Mouse (Mus musculus) limb, embryonic 14.5 days (tissue): ENCODE data around the gene Gm13119. TPM values are rescaled to one million over a fixed set of nuclear protein-coding genes. Genes with fewer than 3 reads are reported as not detected.

Source experiments
- ATAC-seq: fragments of 200-750 bp; cut with Nextera tagmentation; 2 replicates; pipeline ENCODE4 v1.8.0; 2017; ENCODE audit warnings: low read depth, moderate number of reproducible peaks, moderate TSS enrichment; ENCODE audit not compliant: low FRiP score
- DNase-seq: peaks from one replicate; pipeline ENCODE4 v3.0.0-alpha.2; 2015; ENCODE audit warnings: low spot score
- H3K27ac ChIP-seq: fragments of 300-500 bp; sonication (generic); replicated peaks from 2 replicates; pipeline ENCODE4 v1.5.1; 2014; ENCODE audit warnings: low read depth, mild to moderate bottlenecking, low read length, moderate library complexity, mixed read lengths
- H3K27me3 ChIP-seq: fragments of 300-500 bp; sonication (generic); 2 replicates; pipeline ENCODE4 v1.6.1; 2014; ENCODE audit warnings: low read length, mixed read lengths; ENCODE audit not compliant: control insufficient read depth, insufficient read depth
- H3K36me3 ChIP-seq: fragments of 300-500 bp; sonication (generic); 2 replicates; pipeline ENCODE4 v1.6.1; 2014; ENCODE audit warnings: mild to moderate bottlenecking, low read length, moderate library complexity, mixed read lengths; ENCODE audit not compliant: control insufficient read depth, insufficient read depth
- H3K4me1 ChIP-seq: fragments of 300-500 bp; sonication (generic); 2 replicates; pipeline ENCODE4 v1.6.1; 2014; ENCODE audit warnings: antibody characterized with exemption, low read length, mixed read lengths; ENCODE audit not compliant: control insufficient read depth, insufficient read depth
- H3K4me2 ChIP-seq: fragments of 300-500 bp; sonication (generic); replicated peaks from 2 replicates; pipeline ENCODE4 v1.6.1; 2014; ENCODE audit warnings: low read depth, mild to moderate bottlenecking, low read length, moderate library complexity; ENCODE audit not compliant: severe bottlenecking
- H3K4me3 ChIP-seq: fragments of 300-500 bp; sonication (generic); replicated peaks from 2 replicates; pipeline ENCODE4 v1.5.1; 2014; ENCODE audit warnings: low read length
- H3K9ac ChIP-seq: fragments of 300-500 bp; sonication (generic); 2 replicates; pipeline ENCODE4 v1.6.1; 2014; ENCODE audit warnings: mild to moderate bottlenecking, low read depth, low read length, moderate library complexity; ENCODE audit not compliant: severe bottlenecking
- H3K9me3 ChIP-seq: fragments of 300-500 bp; sonication (generic); 2 replicates; pipeline ENCODE4 v1.6.1; 2016; ENCODE audit warnings: low read length; ENCODE audit not compliant: control insufficient read depth
- POLR2A ChIP-seq: fragments of 200-500 bp; IDR thresholded peaks from 2 replicates; pipeline ENCODE4 v1.8.0; 2012; ENCODE audit warnings: inconsistent platforms, mild to moderate bottlenecking, moderate library complexity, borderline replicate concordance; ENCODE audit not compliant: insufficient read depth, insufficient read length; ENCODE audit errors: extremely low read depth
- WGBS: fragments of 180-500 bp; shearing (Covaris S2); extraction: QIAGEN DNeasy Blood & Tissue Kit; methylation state at CpG from one replicate; pipeline ENCODE4 v1.1.7; 2014; 5-methylcytosine and 5-hydroxymethylcytosine counted together
- polyA plus RNA-seq, 2 experiments: library from polyadenylated mRNA; depleted of rRNA in 1 of 2; stranded (reverse) in 1 of 2; unstranded in 1 of 2; fragments of >200 nt; fragmentation: Nextera tagmentation in 1 of 2; extraction: Ambion mirVana in 1 of 2; gene quantifications; 2 replicates each; pipeline versions ENCODE4 v1.2.1 to v1.2.3; 2012 to 2014

Gm13119 gene
- polyA plus RNA-seq, 2 experiments, result not detected

- H3K27ac ChIP-seq, result no peak overlapping the region
- no peaks in the 10 kb centered on the region for H3K9me3 ChIP-seq
- DNase-seq (no peak), ATAC-seq (no peak)
- 30% methylated on average over 3 of the region's 3 CpGs for WGBS
- H3K4me2 ChIP-seq, result no peak overlapping the region
- H3K36me3 ChIP-seq, result no peaks in the 10 kb centered on the region
- H3K4me3 ChIP-seq, result no peak overlapping the region
- TF ChIP-seq POLR2A, result no peak
- H3K27me3 ChIP-seq, result no peaks in the 10 kb centered on the region
- no peaks in the 10 kb centered on the region for H3K4me1 ChIP-seq
- no peak overlapping the region for H3K9ac ChIP-seq
Observed at GRCm38 (mm10) chr4:144396316-144396715, 38.6 kb downstream of the Gm13119 start.

DNA sequence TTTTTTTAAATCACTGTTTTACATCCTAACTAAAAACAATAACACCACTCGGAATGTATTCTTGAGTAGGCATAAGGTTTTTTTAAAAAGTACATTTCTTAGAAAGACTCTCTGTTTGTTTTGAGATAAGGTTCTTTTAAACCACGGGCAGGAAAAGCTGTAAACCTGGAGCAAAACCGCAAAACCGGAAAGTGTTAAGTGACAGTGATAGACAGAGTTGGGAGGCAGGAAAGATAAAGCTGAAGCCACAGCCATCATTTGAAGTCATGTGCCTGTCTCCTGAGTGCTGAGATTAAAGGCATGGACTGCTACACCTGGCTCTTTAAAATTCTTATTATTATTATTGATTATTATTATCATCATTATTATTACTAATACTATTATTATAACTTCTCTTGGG lies 45.0 kb downstream of the Gm13119 start:
- ATAC-seq (no peak), DNase-seq (no peak)
- WGBS, result 57% methylated on average over 4 of the region's 4 CpGs
- H3K27me3 ChIP-seq, result no peaks in the 10 kb centered on the region
- H3K4me1 ChIP-seq, result no peaks in the 10 kb centered on the region
- TF ChIP-seq POLR2A, result no peak
- H3K9me3 ChIP-seq, result no peaks in the 10 kb centered on the region
- H3K4me2 ChIP-seq, result no peak overlapping the region
- no peak overlapping the region for H3K4me3 ChIP-seq
- H3K36me3 ChIP-seq, result no peaks in the 10 kb centered on the region
- no peak overlapping the region for H3K27ac ChIP-seq
- no peak overlapping the region for H3K9ac ChIP-seq

DNA sequence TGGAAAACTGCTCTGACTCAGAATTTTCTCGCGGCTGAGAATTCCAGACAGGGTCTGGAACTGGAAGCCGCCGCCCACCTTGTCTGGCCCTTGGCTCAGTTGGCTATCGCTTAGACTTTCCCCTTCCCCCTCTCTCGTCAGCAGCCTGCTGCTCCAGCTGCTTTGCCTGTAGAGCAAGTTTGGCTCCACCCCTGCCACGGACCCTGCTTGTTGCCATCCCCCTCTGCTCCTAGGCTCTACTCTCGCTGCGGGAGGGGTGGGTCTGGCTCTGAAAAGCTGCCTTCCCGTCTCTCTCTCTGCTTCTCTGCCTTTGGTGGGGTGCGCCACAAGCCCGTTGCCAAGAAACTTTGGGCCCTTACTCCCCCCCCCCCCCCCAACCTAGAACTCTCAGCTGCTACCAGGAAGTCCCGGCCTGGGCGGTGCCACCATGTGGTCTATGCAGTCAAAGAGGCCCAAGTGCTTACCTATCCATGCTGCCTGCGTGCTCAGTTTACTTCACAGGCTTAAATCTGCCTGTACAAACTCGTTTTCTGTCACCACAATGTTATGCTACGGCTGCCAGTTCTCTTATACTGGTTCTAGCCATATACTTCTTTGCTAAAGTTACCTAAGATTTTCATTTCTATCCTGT lies 46.8 kb downstream of the Gm13119 start:
- DNase-seq, result peak; percentile 87
- peak overlapping the region; percentile 42; the same call in 1 of the 2 replicates for H3K9ac ChIP-seq
- no peaks in the 10 kb centered on the region for H3K9me3 ChIP-seq
- no peaks in the 10 kb centered on the region for H3K36me3 ChIP-seq
- peak; percentile 94 for ATAC-seq
- H3K4me2 ChIP-seq, result peak overlapping the region; percentile 44
- 4% methylated on average over 16 of the region's 17 CpGs for WGBS
- H3K27ac ChIP-seq, result peak overlapping the region; percentile 79
- no peaks in the 10 kb centered on the region for H3K4me1 ChIP-seq
- no peak for TF ChIP-seq POLR2A
- H3K27me3 ChIP-seq, result no peaks in the 10 kb centered on the region
- peak overlapping the region; percentile 30 for H3K4me3 ChIP-seq

GRCm38 (mm10) chr4:144406261-144406660 lies 48.5 kb downstream of the Gm13119 start:
- Histone ChIP-seq H3K9ac (no peak overlapping the region), H3K4me2 (no peak overlapping the region), H3K27ac (no peak overlapping the region), H3K4me1 (no peaks in the 10 kb centered on the region), H3K36me3 (no peaks in the 10 kb centered on the region), H3K4me3 (no peak overlapping the region), H3K9me3 (no peaks in the 10 kb centered on the region), H3K27me3 (no peaks in the 10 kb centered on the region)
- TF ChIP-seq POLR2A, result no peak
- WGBS, result 68% methylated on average over 3 of the region's 3 CpGs
- no peak for ATAC-seq
- no peak for DNase-seq

DNA sequence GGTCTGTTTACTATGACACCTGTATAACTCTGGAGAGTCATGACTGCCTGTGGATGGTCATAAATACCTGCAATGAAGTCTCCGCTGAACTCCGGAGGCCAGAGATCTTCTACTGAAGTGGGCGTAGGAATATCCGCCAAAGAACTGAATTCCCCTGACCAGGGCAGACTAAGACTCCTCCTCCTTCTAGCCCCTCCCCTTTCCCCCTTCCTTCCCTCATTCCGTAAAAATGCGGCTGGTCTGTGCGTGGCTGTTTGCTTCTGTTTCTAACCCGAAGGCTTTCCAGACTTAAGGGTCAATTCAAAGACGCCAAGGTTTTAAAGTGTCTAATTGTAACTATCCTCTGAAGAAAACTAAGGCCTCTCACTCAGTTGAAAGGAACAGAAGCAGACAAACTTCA lies 50.5 kb downstream of the Gm13119 start, which contains the start of gene Pramef12:
TSS of gene Pramef12 (minus strand) at position 175 of the 400 bp plus-strand sequence.
- no peaks in the 10 kb centered on the region for H3K36me3 ChIP-seq
- DNase-seq (no peak), ATAC-seq (no peak)
- H3K4me1 ChIP-seq, result no peaks in the 10 kb centered on the region
- no peak within 1 kb of the TSS for H3K4me2 ChIP-seq
- 82% methylated on average over 9 of the region's 9 CpGs for WGBS
- H3K27me3 ChIP-seq, result no peaks in the 10 kb centered on the region
- H3K27ac ChIP-seq, result no peak within 1 kb of the TSS
- TF ChIP-seq POLR2A, result no peak
- H3K4me3 ChIP-seq, result no peak within 1 kb of the TSS
- H3K9me3 ChIP-seq, result no peaks in the 10 kb centered on the region
- H3K9ac ChIP-seq, result no peak within 1 kb of the TSS

Other genes with a start within 250 kb of the Gm13119 start
- gene Oog3, start 195.3 kb upstream of the Gm13119 start, polyA plus RNA-seq (2012; rRNA removed), result not detected in 2 replicates
- not detected in 2 replicates for gene Oog3, start 195.3 kb upstream of the Gm13119 start, polyA plus RNA-seq (2014; fragmentation: Nextera tagmentation; extraction: Ambion mirVana)
- not detected in 2 replicates for gene Oog2, start 167.2 kb upstream of the Gm13119 start, polyA plus RNA-seq (2012; rRNA removed)
- not detected in 2 replicates for gene Oog2, start 167.2 kb upstream of the Gm13119 start, polyA plus RNA-seq (2014; fragmentation: Nextera tagmentation; extraction: Ambion mirVana)
- gene C87977, start 144.6 kb upstream of the Gm13119 start, polyA plus RNA-seq (2012; rRNA removed), result not detected in 2 replicates
- gene C87977, start 144.6 kb upstream of the Gm13119 start, polyA plus RNA-seq (2014; fragmentation: Nextera tagmentation; extraction: Ambion mirVana), result not detected in 2 replicates
- not detected in 2 replicates for gene Pramel5, start 77.5 kb upstream of the Gm13119 start, polyA plus RNA-seq (2012; rRNA removed)
- 0.25 TPM in 1 of 2 replicates, not detected in the other for gene Pramel5, start 77.5 kb upstream of the Gm13119 start, polyA plus RNA-seq (2014; fragmentation: Nextera tagmentation; extraction: Ambion mirVana)
- not detected in 2 replicates for gene Gm13128, start 27.7 kb upstream of the Gm13119 start, polyA plus RNA-seq (2012; rRNA removed)
- gene Gm13128, start 27.7 kb upstream of the Gm13119 start, polyA plus RNA-seq (2014; fragmentation: Nextera tagmentation; extraction: Ambion mirVana), result not detected in 2 replicates
- gene Pramef20, start 20.0 kb downstream of the Gm13119 start, polyA plus RNA-seq (2012; rRNA removed), result not detected in 2 replicates
- gene Pramef20, start 20.0 kb downstream of the Gm13119 start, polyA plus RNA-seq (2014; fragmentation: Nextera tagmentation; extraction: Ambion mirVana), result not detected in 2 replicates
- gene Pramef12, start 50.5 kb downstream of the Gm13119 start, polyA plus RNA-seq (2012; rRNA removed), result 0.75 and 1.1 TPM in 2 replicates
- gene Pramef12, start 50.5 kb downstream of the Gm13119 start, polyA plus RNA-seq (2014; fragmentation: Nextera tagmentation; extraction: Ambion mirVana), result 0.33 and 0.51 TPM in 2 replicates
- not detected in 2 replicates for gene 1700012P22Rik, start 80.8 kb downstream of the Gm13119 start, polyA plus RNA-seq (2012; rRNA removed)
- gene 1700012P22Rik, start 80.8 kb downstream of the Gm13119 start, polyA plus RNA-seq (2014; fragmentation: Nextera tagmentation; extraction: Ambion mirVana), result not detected in 2 replicates
- not detected in 2 replicates for gene Gm9944, start 95.4 kb downstream of the Gm13119 start, polyA plus RNA-seq (2012; rRNA removed)
- not detected in 2 replicates for gene Gm9944, start 95.4 kb downstream of the Gm13119 start, polyA plus RNA-seq (2014; fragmentation: Nextera tagmentation; extraction: Ambion mirVana)
- gene Aadacl3, start 105.8 kb downstream of the Gm13119 start, polyA plus RNA-seq (2012; rRNA removed), result not detected in 2 replicates
- not detected in 2 replicates for gene Aadacl3, start 105.8 kb downstream of the Gm13119 start, polyA plus RNA-seq (2014; fragmentation: Nextera tagmentation; extraction: Ambion mirVana)
- gene 9430007A20Rik, start 161.9 kb downstream of the Gm13119 start, polyA plus RNA-seq (2012; rRNA removed), result not detected in 2 replicates
- not detected in 2 replicates for gene 9430007A20Rik, start 161.9 kb downstream of the Gm13119 start, polyA plus RNA-seq (2014; fragmentation: Nextera tagmentation; extraction: Ambion mirVana)
- gene Gm13124, start 207.2 kb downstream of the Gm13119 start, polyA plus RNA-seq (2012; rRNA removed), result not detected in 2 replicates
- gene Gm13124, start 207.2 kb downstream of the Gm13119 start, polyA plus RNA-seq (2014; fragmentation: Nextera tagmentation; extraction: Ambion mirVana), result not detected in 2 replicates